Mouse (Mus musculus): ENCODE data around the gene Fcrlb. TPM values are rescaled to one million over a fixed set of nuclear protein-coding genes. Genes with fewer than 3 reads are reported as not detected.
A peak's percentile ranks its signal among the peaks of the same experiment; 100 is the strongest.

Fcrlb gene
- total RNA-seq, 2 experiments from 2014 or later = 0.34 to 0.37 TPM

DNA sequence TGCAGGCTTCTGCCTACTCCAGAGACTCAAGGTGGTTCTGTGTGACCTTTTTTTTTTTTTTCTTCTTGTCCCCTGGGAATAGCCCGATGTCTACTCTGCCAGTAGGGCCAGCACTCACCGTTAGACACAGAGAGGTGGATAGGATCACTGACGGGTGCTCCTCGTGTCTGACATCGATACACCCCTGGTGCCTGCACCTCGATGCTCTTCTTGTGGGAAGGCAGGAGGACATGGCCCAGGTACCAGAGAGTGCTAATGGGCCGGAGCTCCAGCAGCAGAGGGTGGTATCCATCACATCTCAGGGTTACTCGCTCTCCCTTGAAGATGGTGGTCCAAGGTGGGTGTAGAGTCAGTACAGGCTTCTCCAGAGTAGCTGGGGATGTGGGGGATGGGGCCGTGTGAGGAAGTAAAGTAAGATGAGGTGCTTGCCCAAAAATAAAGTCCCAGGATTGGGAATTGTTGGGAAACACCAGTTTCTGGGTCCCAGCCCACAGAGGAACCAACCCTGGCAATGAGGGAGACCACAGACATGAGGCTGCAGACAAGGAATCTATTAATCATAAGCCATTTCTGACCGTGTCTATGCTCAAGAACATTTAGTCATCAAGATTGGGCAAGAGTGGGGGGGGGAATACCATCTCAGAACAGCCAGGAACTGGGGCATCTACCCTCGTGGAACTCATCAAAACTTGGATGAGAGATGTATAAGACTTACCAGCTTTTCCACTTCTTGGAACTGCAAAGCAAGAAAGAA is 657 bp downstream of the Fcrlb start:
- intact Hi-C loops (cut with DNase I) = no loop called here
- no peak for DNase-seq (ENCODE audit: low spot score in 2 of 2)

DNA sequence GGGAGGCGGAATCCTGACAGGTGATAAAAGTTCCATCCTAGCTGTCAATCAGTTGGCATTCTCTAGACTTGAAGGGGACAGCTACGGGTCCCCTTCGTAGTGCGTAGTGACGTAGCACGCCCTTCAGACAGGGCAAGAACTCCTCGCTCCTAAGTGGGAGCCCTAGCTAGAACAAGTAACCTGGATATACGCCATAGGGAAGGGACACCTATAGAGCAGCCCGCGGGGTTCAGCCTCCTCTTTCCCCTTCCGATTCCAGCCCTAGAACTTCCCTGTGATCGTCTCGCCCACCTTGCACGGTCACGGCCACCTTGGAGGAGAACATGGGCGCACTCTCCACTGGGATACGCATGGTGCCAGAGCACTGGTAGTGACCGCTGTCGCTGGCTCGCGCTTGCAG is 4.4 kb downstream of the Fcrlb start:
- intact Hi-C loops (cut with DNase I) = no loop called here
- DNase-seq (ENCODE audit: low spot score in 2 of 2) = peak in 1 of 2 experiments; percentile 11

DNA sequence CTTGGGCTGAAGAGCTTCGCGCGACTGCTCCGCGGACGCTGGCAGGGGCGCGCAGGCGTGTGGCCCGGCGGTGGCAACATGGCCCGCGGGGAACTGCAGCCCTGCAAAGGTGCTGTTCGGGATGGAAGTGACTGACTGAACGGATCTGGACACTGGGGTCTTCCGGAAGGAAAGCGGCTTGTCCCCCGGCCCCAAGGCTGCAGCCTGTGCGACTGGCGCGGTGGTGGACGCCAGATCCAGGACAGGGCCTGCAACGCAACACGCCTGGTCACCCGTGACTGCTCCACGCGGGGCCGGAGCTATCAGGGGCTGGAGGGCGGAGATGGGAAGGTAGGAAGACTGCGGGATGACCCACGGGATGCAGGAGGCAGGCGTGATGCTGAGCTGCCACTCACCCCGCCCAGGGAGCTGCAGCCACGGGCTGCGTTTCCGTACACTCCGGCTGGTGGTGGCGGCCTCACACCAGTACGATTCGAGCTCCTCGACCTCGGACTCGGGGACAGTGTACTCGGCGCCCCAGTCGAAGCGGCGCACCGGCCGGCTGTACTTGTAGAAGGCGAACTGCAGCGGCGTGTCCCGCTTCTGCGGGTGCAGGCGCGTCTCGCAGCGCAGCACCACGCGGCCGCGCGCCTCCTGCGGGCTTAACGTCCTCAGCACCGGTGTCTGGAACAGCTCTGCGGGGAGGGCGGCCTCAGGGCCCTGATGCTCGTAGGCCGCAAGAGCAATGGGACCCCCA is 5.1 kb downstream of the Fcrlb start:
- peak; percentile 37 to 43 for DNase-seq (ENCODE audit: low spot score in 2 of 2)
- intact Hi-C loops (cut with DNase I) = no loop called here

DNA sequence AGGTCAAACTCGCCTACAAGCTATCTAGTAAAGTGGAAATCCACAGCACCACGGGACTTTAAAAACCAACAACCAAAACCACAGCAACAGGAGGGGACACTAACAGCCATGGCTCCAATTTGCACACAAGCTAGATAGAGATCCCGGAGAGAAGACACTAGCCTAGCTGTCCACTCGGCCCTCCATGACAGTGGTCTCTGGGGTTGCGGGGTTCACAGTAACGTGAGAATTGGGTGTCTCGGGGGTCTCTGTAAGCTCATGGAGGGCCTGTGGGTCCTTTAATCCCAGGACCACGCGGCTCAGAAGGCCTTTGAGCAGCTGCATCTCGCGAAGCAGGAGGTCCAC is 5.7 kb downstream of the Fcrlb start:
- intact Hi-C loops (cut with DNase I) = no loop called here
- no peak for DNase-seq (ENCODE audit: low spot score in 2 of 2)

DNA sequence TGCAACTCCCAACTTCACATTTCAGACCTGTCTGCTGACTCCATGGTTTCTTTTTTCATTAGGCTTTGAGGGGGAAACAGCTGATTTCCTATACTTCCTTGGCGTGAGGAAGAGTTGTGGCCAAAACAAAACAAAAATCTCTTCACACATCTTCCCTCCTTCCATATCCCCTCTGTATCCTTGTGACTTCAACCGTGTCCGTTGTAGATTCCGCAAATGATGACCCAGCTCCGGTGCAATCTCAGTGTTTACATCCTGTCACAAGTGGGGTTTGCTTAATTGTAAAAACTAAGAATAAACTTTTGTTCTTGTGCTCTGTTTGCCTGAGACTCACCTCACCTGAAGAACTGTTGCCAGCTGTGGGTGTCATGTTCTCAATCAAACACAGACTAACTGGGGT is 9.3 kb downstream of the Fcrlb start:
- no peak for DNase-seq (ENCODE audit: low spot score in 2 of 2)
- intact Hi-C loops (cut with DNase I) = no loop called here

DNA sequence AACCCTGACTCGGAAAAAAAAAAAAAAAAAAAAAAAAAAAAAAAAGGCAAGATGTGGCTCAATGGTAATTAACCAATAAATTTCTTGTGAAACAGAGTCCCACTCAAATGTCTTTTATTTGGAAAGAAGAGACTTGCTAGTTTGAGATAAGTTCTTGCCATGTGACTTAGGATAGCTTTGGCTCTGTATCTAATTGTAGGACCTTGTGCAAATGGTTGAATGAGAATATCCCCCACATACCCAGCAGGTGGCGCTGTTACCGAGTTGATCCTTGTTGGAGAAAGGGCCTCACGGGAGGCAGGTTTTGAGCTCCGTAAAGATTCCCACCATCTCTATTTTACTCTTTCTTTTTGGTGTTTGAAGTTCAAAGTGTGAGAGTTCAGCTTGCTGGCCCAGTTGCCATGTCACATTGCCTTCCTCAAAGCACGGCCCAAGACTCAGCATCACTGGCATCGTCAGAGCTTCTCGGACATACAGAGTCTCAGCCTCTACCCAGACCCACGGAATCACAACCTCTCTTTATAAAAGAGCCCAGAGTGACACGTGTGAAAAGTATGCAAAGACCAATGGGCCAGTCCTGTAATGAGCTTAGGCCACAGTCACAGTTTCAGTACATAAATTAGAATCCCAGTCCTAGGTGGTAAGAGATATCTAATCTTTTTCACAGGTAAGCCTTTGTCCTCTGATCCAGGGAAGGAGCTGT is 11.1 kb downstream of the Fcrlb start:
- intact Hi-C loops (cut with DNase I) = loop anchor here (1.0 kb wide), 2 partner anchors 91 to 95 kb away; no protein-coding TSS in a partner anchor
- peak; percentile 79 to 88 for DNase-seq (ENCODE audit: low spot score in 2 of 2)

DNA sequence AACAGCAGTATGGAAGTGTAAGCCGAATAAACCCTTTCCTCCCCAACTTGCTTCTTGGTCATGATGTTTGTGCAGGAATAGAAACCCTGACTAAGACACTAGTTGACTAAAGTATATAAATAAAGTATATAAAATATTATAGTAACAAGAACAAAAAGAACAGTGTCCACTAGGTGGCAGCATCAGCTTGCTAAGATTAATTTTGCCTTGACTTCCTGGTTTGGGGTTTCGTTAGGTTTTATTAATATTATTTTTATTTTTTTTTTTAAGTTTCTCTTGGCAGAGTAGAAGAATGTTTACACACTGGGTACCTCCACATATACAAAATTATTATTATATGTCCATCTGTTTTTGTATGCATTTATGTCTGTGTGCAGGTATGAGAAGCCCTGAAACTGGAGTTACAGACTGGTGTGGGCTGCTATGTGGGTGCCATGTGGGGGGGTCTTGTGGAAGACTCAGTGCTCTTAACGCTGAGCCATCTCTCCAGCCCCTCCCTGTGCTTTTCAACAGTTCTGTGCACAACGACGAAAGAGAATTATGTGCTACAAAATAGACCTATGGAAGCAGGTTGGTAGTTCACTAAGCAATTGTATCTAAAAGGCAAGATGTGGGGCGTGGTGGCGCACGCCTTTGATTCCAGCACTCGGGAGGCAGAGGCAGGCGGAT is 11.8 kb downstream of the Fcrlb start:
- peak; percentile 66 to 74 for DNase-seq (ENCODE audit: low spot score in 2 of 2)
- intact Hi-C loops (cut with DNase I) = loop anchor here (1.0 kb wide), 2 partner anchors 91 to 95 kb away; no protein-coding TSS in a partner anchor

DNA sequence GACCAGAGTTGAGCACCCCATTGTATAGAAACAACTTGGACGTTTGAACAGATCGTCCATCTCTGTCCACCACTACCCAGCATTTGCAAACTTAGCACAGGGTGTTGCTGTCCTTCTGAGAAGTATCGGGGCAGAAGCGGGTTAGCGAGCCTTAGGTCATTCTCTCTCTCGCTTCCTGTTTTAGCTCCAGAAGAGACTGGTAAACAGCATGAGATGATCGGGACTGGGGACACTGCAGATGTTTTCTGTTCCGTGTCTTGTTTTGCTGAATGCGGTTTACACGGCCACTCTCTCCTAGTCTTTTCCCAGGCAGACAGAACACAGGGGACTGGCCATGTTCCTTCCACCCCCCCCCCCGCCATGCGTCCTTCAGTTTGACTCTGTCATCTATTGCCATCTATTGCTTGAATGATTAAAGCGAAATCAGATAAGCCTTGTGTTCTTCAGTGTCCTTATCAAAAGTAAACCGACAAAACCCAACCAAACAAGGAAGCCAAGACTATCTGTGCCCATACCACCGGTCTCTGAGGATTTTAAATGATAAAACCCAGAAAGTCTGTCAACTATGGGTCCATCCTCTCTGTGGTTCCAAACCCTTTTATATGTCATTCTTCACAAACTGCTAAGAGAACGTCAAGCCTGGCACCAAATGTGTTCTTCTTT is 14.2 kb downstream of the Fcrlb start:
- intact Hi-C loops (cut with DNase I) = loop anchor here (5.0 to 10.0 kb wide), 2 partner anchors 204 to 356 kb away; partner anchors contain the start of genes Adamts4 and Ndufs2
- peak in 1 of 2 experiments; percentile 10 for DNase-seq (ENCODE audit: low spot score in 2 of 2)

DNA sequence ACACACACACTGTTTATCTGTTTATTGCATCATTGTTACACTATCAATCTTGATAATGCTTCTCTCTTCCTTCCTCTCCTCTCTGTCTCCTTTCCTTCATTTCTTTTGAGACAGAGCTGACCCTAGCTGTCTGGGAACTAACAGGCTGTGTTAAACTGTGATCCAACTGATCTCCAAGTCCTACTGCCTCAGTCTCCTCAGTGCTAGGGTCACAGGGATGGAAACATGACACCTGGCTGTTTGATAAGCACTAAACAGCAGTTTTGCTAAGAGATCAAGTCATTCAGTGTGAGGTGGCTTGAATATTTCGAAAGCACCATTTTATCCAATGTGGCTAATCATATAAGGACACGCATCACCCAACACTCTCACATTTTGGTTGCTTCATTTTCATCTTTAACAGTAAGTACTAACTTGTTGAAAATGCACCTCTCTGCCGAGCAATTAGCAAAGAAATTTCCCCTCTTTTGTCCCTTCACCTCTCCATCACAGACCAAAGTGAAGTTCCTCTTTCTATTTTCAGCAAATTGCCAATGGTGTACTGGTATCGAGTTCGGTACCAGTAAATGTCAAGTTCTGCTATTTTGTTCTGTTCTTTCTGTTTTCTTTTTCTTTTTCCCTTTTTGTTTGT is 16.0 kb downstream of the Fcrlb start:
- no peak for DNase-seq (ENCODE audit: low spot score in 2 of 2)
- intact Hi-C loops (cut with DNase I) = loop anchor here (5.0 to 10.0 kb wide), 2 partner anchors 206 to 358 kb away; partner anchors contain the start of genes Adamts4 and Ndufs2

DNA sequence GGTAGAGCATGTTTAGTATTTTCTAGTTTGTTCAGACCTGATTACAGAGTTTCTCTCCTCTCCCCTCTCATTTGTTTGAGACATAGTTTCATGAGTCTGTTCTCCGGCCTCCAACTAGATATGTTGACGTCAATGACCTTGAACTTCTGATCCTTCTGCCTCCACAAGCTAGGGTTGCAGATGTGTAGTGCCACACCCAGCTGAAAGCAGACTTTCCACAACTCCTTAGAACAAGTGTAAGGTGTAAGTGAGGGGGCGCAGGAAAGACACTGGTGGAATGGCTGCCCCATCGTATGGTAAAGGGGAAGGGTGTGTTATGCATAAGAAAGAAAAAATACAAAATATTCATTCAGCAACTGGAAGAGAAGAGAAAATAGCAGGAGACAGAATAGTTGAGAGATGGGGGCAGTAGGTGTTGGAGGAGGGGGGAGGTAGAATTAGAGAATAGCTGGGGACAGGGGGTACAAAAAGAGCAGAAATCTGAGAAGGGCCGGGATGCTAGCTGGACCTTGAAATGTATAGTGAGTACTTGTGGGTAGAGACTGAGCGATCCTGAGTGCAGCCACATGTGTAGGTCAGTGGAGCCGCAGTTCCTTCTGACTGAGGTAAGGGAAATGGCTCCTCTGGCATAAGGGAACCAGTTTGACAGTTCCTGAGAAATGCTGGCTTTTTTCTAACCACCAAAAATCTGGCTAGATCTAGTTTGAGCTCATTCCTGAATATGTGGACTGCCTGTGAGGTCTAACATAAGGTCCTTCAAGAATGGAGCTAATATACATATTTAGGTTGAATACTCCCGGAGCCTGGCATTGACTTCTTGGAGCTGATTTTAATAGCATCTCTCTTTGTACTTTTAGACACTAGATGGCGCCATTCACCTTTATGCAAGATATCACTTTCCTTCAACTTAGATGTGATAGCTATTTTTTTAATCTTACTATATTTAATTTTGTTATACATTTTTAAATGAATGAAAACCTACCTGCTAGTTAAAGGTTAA is 17.8 kb downstream of the Fcrlb start:
- peak in 1 of 2 experiments; percentile 68 for DNase-seq (ENCODE audit: low spot score in 2 of 2)
- intact Hi-C loops (cut with DNase I) = loop anchor here (5.0 to 10.0 kb wide), 2 partner anchors 207 to 360 kb away; partner anchors contain the start of genes Adamts4 and Ndufs2

DNA sequence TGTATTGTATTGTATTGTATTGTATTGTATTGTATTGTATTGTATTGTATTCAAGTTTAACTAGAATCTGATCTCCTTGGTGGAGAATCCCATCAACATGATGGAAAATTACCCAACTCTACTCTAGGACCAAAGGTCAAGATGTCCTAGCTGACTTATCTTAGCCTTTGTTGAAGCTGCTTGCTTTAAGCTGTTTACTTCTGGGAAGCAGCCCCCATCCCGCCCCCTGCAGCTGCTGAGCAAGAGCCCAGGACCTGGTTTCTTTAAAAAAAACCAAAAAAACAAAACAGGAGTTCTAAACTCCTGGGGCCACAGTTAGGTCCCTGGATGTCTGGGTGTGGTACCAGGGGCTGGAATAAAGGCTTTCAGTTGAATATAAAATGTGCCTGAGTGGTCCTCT is 20.5 kb downstream of the Fcrlb start:
- no peak for DNase-seq (ENCODE audit: low spot score in 2 of 2)
- intact Hi-C loops (cut with DNase I) = loop anchor here (10.0 kb wide), 1 partner anchor 363 kb away; the partner anchor contains the start of genes Adamts4 and Ndufs2

DNA sequence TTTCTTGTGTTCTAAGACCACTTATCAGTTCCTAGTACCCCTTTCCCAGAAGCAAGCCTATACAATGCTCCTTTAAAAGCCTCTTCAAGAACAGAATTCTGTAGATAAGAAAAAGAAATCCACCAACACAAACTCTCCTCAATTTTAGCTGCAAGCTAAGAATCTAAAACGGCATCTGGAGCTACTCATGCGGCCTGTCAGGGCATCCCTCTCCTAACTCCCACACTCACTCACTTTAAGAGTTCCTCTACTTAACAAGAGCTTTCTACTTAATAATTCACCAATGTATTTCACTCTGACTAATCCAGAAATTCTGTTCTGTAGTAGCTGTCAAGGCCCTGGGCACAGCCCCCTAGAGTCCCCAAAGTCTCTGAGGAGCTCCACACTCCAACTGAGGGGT is 21.1 kb downstream of the Fcrlb start:
- intact Hi-C loops (cut with DNase I) = loop anchor here (10.0 kb wide), 1 partner anchor 363 kb away; the partner anchor contains the start of genes Adamts4 and Ndufs2
- DNase-seq (ENCODE audit: low spot score in 2 of 2) = no peak

DNA sequence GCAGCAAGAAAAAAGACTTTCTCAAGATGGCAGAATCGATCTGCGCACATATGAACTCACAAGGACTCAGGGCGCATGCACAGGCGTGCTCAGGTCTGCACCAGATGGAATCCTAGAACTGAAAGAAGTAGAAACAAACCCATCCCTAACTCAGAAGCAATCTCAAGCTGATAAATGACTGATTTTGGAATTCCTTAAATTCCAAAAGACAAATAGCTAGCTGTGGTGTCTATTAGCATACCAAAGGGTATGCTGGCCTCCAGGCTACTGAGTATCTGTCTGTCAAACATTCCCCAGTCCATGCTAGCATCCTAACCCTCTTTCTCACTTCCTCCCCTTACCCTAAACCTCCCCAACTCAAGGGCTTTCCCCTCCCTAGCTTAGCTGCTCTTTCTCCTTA is 23.4 kb downstream of the Fcrlb start:
- intact Hi-C loops (cut with DNase I) = no loop called here
- no peak for DNase-seq (ENCODE audit: low spot score in 2 of 2)

DNA sequence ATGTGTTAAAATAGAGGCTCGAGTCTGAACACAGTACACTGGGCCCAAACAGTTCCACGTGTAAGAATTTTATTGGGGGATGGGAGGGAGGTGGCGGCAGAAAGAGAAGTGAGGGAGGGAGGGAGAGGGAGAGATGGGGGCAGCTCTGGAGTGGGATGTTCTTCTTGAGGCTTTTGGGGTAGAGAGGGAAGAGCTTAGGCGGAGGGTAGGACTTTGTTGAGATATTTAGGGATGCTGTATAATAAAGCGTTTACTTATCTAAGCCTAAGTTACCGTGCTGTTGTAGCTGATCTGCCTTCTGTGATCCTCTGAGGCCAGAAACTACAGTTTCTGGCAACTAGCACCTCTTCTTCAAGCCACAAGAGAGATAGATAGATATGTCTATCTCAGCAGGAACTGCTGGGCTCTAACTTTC is 26.7 kb downstream of the Fcrlb start:
- no peak for DNase-seq (ENCODE audit: low spot score in 2 of 2)
- intact Hi-C loops (cut with DNase I) = no loop called here

DNA sequence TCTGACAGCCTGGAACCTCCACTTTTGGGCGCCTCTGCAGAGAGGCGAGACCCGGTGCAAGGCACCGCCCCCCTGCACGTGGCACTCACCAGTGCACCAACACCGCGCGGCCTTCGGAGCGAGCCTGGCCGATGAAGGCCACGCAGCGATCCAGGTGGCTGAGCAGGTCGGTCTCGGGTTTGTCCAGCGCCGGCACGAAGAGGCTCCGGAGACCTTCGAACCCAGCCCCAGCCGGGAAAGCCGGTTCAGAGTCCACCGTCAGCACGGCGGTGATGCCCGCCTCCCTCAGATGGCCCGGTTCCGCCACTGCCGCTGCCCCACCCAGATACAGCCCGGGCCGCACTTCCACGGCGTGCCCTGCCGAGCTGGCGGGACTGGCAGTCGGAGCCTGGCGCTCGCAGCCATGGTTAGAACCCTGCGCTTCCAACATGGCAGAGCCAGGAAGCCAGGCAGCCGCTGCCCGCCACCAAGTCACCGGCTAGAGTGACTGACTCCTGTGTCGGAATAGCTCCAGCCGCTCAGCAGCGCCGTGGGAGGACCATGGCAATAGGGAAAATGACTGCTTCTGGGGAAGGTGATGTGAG is 27.7 kb downstream of the Fcrlb start, which contains the start of the genes Gm26620 and Dusp12:
Gene Gm26620 (plus strand): TSS at position 88 of the 584 bp plus-strand sequence.
Gene Dusp12 (minus strand): TSS at position 563 of the 584 bp plus-strand sequence.
- peak; percentile 90 to 95 for DNase-seq (ENCODE audit: low spot score in 2 of 2)
- intact Hi-C loops (cut with DNase I) = no loop called here

DNA sequence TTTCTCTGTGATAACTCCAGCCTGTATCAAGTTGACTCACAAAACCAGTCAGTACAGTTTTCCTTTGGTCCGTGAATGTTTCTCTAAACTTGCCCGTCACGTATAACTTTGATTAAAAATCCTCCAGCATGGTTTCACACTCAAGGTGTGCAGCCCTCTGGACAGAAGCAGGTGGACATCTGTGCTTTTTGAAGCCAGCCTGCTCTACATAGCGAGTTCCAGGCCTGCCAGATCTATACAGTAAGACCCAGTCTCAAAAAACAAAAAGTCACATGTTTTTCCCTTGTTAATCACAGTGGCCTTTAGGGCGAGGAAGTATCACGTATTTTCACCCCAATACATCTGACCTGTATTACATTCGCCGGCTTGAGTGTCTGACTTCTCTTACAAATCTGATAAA is 28.4 kb downstream of the Fcrlb start:
- DNase-seq (ENCODE audit: low spot score in 2 of 2) = no peak
- intact Hi-C loops (cut with DNase I) = no loop called here

Measured in left cerebral cortex, postnatal 25 days (tissue).